Mouse (Mus musculus) embryonic facial prominence, embryonic 13.5 days (tissue): ENCODE data around the gene Map1b. TPM values are rescaled to one million over a fixed set of nuclear protein-coding genes. Genes with fewer than 3 reads are reported as not detected.

ENCODE experiments used
- ATAC-seq: fragments of 200-750 bp; cut with Nextera tagmentation; 2 replicates; pipeline ENCODE4 v1.8.0; 2017; ENCODE audit warnings: low read depth; ENCODE audit not compliant: insufficient number of reproducible peaks, insufficient read depth, low FRiP score, low TSS enrichment
- H3K27ac ChIP-seq: fragments of 300-500 bp; sonication (generic); 2 replicates; pipeline ENCODE4 v1.5.1; 2015; ENCODE audit warnings: moderate library complexity, mild to moderate bottlenecking, inconsistent platforms
- H3K27me3 ChIP-seq: fragments of 300-500 bp; sonication (generic); 2 replicates; pipeline ENCODE4 v1.6.1; 2015; ENCODE audit warnings: mild to moderate bottlenecking, inconsistent platforms
- H3K36me3 ChIP-seq: fragments of 300-500 bp; sonication (generic); 2 replicates; pipeline ENCODE4 v1.6.1; 2015; ENCODE audit warnings: mild to moderate bottlenecking, inconsistent platforms
- H3K4me1 ChIP-seq: fragments of 300-500 bp; sonication (generic); 2 replicates; pipeline ENCODE4 v1.6.1; 2015; ENCODE audit warnings: inconsistent platforms
- H3K4me2 ChIP-seq: fragments of 300-500 bp; sonication (generic); 2 replicates; pipeline ENCODE4 v1.6.1; 2015; ENCODE audit warnings: moderate library complexity, mild to moderate bottlenecking, inconsistent platforms
- H3K4me3 ChIP-seq: fragments of 300-500 bp; sonication (generic); 2 replicates; pipeline ENCODE4 v1.5.1; 2015; ENCODE audit warnings: mild to moderate bottlenecking, inconsistent platforms
- H3K9ac ChIP-seq: fragments of 300-500 bp; sonication (generic); 2 replicates; pipeline ENCODE4 v1.6.1; 2015; ENCODE audit warnings: mild to moderate bottlenecking, inconsistent platforms
- H3K9me3 ChIP-seq: fragments of 300-500 bp; sonication (generic); 2 replicates; pipeline ENCODE4 v1.6.1; 2016; ENCODE audit warnings: inconsistent platforms
- WGBS: fragments of 180-500 bp; shearing (Covaris S2); methylation state at CpG from one replicate; pipeline ENCODE4 v1.1.7; 2015; ENCODE audit warnings: mixed read lengths; 5-methylcytosine and 5-hydroxymethylcytosine counted together
- polyA plus RNA-seq: library from polyadenylated mRNA; unstranded; fragments of >200 nt; fragmentation: Nextera tagmentation; extraction: Ambion mirVana; gene quantifications from 2 replicates; pipeline ENCODE4 v1.2.1, GENCODE M21; 2015

Gene Map1b
- polyA plus RNA-seq, 1 experiment from 2014 or later, result 176 TPM

- Histone ChIP-seq H3K4me3 (no peak overlapping the region), H3K27me3 (no peaks in the 10 kb centered on the region), H3K4me2 (no peak overlapping the region), H3K9me3 (no peaks in the 10 kb centered on the region), H3K4me1 (peaks cover 47% of the 10 kb centered on the region), H3K36me3 (no peaks in the 10 kb centered on the region), H3K27ac (no peak overlapping the region; the same call in none of the 2 replicates), H3K9ac (no peak overlapping the region)
- no peak for ATAC-seq
- WGBS, result 47% methylated on average over 3 of the region's 3 CpGs
Measured at GRCm38 (mm10) chr13:99394694-99395093, 121.6 kb downstream of the Map1b start.

GRCm38 (mm10) chr13:99393128-99393527 lies 123.2 kb downstream of the Map1b start:
- no peak overlapping the region for H3K27ac ChIP-seq
- ATAC-seq, result no peak
- WGBS, result 75% methylated on average over 3 of the region's 3 CpGs
- H3K4me1 ChIP-seq, result peaks cover 37% of the 10 kb centered on the region
- 0 out of 2 replicates have a peak, but pooled peaks cover 3% of the 10 kb centered on the region for H3K36me3 ChIP-seq
- no peak overlapping the region for H3K4me3 ChIP-seq
- H3K4me2 ChIP-seq, result no peak overlapping the region
- no peak overlapping the region for H3K9ac ChIP-seq
- no peaks in the 10 kb centered on the region for H3K9me3 ChIP-seq
- no peaks in the 10 kb centered on the region for H3K27me3 ChIP-seq

- Histone ChIP-seq H3K9ac (no peak overlapping the region), H3K27ac (peak overlapping the region; percentile 68), H3K4me1 (peaks cover 33% of the 10 kb centered on the region), H3K4me2 (no peak overlapping the region), H3K27me3 (no peaks in the 10 kb centered on the region), H3K4me3 (no peak overlapping the region), H3K36me3 (0 out of 2 replicates have a peak, but pooled peaks cover 3% of the 10 kb centered on the region), H3K9me3 (no peaks in the 10 kb centered on the region)
- 40% methylated on average over 3 of the region's 3 CpGs for WGBS
- no peak for ATAC-seq
Measured at GRCm38 (mm10) chr13:99391417-99391816, 124.9 kb downstream of the Map1b start.

- Histone ChIP-seq H3K4me1 (peaks cover 19% of the 10 kb centered on the region), H3K27ac (no peak overlapping the region), H3K36me3 (0 out of 2 replicates have a peak, but pooled peaks cover 3% of the 10 kb centered on the region), H3K9me3 (no peaks in the 10 kb centered on the region), H3K4me3 (no peak overlapping the region), H3K4me2 (no peak overlapping the region), H3K9ac (no peak overlapping the region), H3K27me3 (no peaks in the 10 kb centered on the region)
- WGBS, result 65% methylated on average over 7 of the region's 7 CpGs
- ATAC-seq, result no peak
Measured at GRCm38 (mm10) chr13:99387901-99388811, 128.2 kb downstream of the Map1b start.

GRCm38 (mm10) chr13:99386341-99386740 lies 130.0 kb downstream of the Map1b start:
- peaks cover 15% of the 10 kb centered on the region for H3K4me1 ChIP-seq
- H3K9me3 ChIP-seq, result no peaks in the 10 kb centered on the region
- no peak overlapping the region for H3K27ac ChIP-seq
- H3K4me3 ChIP-seq, result no peak overlapping the region
- peaks cover 7% of the 10 kb centered on the region; the same call in 1 of the 2 replicates for H3K36me3 ChIP-seq
- no peak overlapping the region for H3K4me2 ChIP-seq
- H3K27me3 ChIP-seq, result no peaks in the 10 kb centered on the region
- H3K9ac ChIP-seq, result no peak overlapping the region
- WGBS, result 84% methylated on average over 7 of the region's 7 CpGs
- no peak for ATAC-seq

GRCm38 (mm10) chr13:99385911-99386310 lies 130.4 kb downstream of the Map1b start:
- no peaks in the 10 kb centered on the region for H3K27me3 ChIP-seq
- no peak overlapping the region for H3K27ac ChIP-seq
- no peak overlapping the region for H3K4me2 ChIP-seq
- H3K36me3 ChIP-seq, result peaks cover 11% of the 10 kb centered on the region; the same call in 1 of the 2 replicates
- no peaks in the 10 kb centered on the region for H3K9me3 ChIP-seq
- ATAC-seq, result peak; percentile 62; the same call in 1 of the 2 replicates
- no peak overlapping the region for H3K4me3 ChIP-seq
- H3K9ac ChIP-seq, result no peak overlapping the region
- peaks cover 11% of the 10 kb centered on the region for H3K4me1 ChIP-seq
- 80% methylated on average over 6 of the region's 6 CpGs for WGBS

- no peak overlapping the region for H3K27ac ChIP-seq
- ATAC-seq, result no peak
- H3K9me3 ChIP-seq, result no peaks in the 10 kb centered on the region
- H3K36me3 ChIP-seq, result peaks cover 19% of the 10 kb centered on the region; the same call in 1 of the 2 replicates
- H3K4me1 ChIP-seq, result peaks cover 9% of the 10 kb centered on the region
- H3K27me3 ChIP-seq, result no peaks in the 10 kb centered on the region
- H3K4me3 ChIP-seq, result no peak overlapping the region
- H3K9ac ChIP-seq, result no peak overlapping the region
- WGBS, result 74% methylated on average over 7 of the region's 7 CpGs
- no peak overlapping the region for H3K4me2 ChIP-seq
Measured at GRCm38 (mm10) chr13:99384555-99385203, 131.7 kb downstream of the Map1b start.

- Histone ChIP-seq H3K9ac (no peak overlapping the region), H3K36me3 (peaks cover 20% of the 10 kb centered on the region; the same call in 1 of the 2 replicates), H3K4me2 (no peak overlapping the region), H3K27me3 (no peaks in the 10 kb centered on the region), H3K27ac (no peak overlapping the region), H3K4me1 (no peaks in the 10 kb centered on the region), H3K9me3 (no peaks in the 10 kb centered on the region), H3K4me3 (no peak overlapping the region)
- no peak for ATAC-seq
- WGBS, result 65% methylated on average over 6 of the region's 6 CpGs
Measured at GRCm38 (mm10) chr13:99382373-99382772, 134.0 kb downstream of the Map1b start.

GRCm38 (mm10) chr13:99378223-99378622 lies 138.1 kb downstream of the Map1b start:
- ATAC-seq, result no peak
- 96% methylated on average over 1 of the region's 1 CpGs for WGBS
- no peak overlapping the region for H3K27ac ChIP-seq
- no peak overlapping the region for H3K9ac ChIP-seq
- no peak overlapping the region for H3K4me3 ChIP-seq
- no peak overlapping the region for H3K4me2 ChIP-seq
- H3K9me3 ChIP-seq, result no peaks in the 10 kb centered on the region
- peaks cover 6% of the 10 kb centered on the region; the same call in 1 of the 2 replicates for H3K4me1 ChIP-seq
- H3K27me3 ChIP-seq, result no peaks in the 10 kb centered on the region
- H3K36me3 ChIP-seq, result peaks cover 20% of the 10 kb centered on the region; the same call in 1 of the 2 replicates

GRCm38 (mm10) chr13:99377055-99377454 lies 139.3 kb downstream of the Map1b start:
- Histone ChIP-seq H3K9me3 (no peaks in the 10 kb centered on the region), H3K4me3 (no peak overlapping the region), H3K36me3 (peaks cover 20% of the 10 kb centered on the region; the same call in 1 of the 2 replicates), H3K4me1 (peaks cover 7% of the 10 kb centered on the region; the same call in 1 of the 2 replicates), H3K27ac (no peak overlapping the region), H3K27me3 (no peaks in the 10 kb centered on the region), H3K4me2 (no peak overlapping the region), H3K9ac (no peak overlapping the region)
- no peak for ATAC-seq
- WGBS, result 93% methylated on average over 6 of the region's 6 CpGs

- peaks cover 7% of the 10 kb centered on the region; the same call in 1 of the 2 replicates for H3K4me1 ChIP-seq
- ATAC-seq, result no peak
- 33% methylated on average over 6 of the region's 6 CpGs for WGBS
Measured at GRCm38 (mm10) chr13:99375550-99375949, 140.8 kb downstream of the Map1b start.

More at GRCm38 (mm10) chr13:99375550-99375949, 140.8 kb downstream of the Map1b start:
- H3K9ac ChIP-seq, result no peak overlapping the region
- H3K4me3 ChIP-seq, result no peak overlapping the region
- no peak overlapping the region for H3K27ac ChIP-seq
- no peak overlapping the region for H3K4me2 ChIP-seq
- no peaks in the 10 kb centered on the region for H3K9me3 ChIP-seq
- peaks cover 15% of the 10 kb centered on the region; the same call in 1 of the 2 replicates for H3K36me3 ChIP-seq
- no peaks in the 10 kb centered on the region for H3K27me3 ChIP-seq
